Mouse (Mus musculus) heart, adult 2 months (tissue): ENCODE data around the gene Zdhhc13. TPM values are rescaled to one million over a fixed set of nuclear protein-coding genes. Genes with fewer than 3 reads are reported as not detected.

Experiments used
- DNase-seq, 2 experiments: peaks; one replicate each; pipeline ENCODE4 v3.0.0; 2021
- H3K27ac ChIP-seq: fragments of 200-600 bp; 2 replicates; pipeline ENCODE4 v1.8.1; 2022
- H3K27me3 ChIP-seq: fragments of 200-500 bp; 2 replicates; pipeline ENCODE4 v1.6.1; 2012; ENCODE audit warnings: mild to moderate bottlenecking, low read length, inconsistent platforms, mixed read lengths; ENCODE audit not compliant: control insufficient read depth, insufficient read depth
- H3K36me3 ChIP-seq: fragments of 200-500 bp; 2 replicates; pipeline ENCODE4 v1.6.1; 2012; ENCODE audit warnings: low read length, inconsistent platforms; ENCODE audit not compliant: control insufficient read depth, insufficient read depth
- H3K4me1 ChIP-seq: fragments of 200-500 bp; 2 replicates; pipeline ENCODE4 v1.6.1; 2011; ENCODE audit warnings: low read length; ENCODE audit not compliant: control insufficient read depth, insufficient read depth
- H3K4me3 ChIP-seq: fragments of 200-600 bp; 2 replicates; pipeline ENCODE4 v1.8.1; 2022
- H3K79me2 ChIP-seq: fragments of 200-500 bp; replicated peaks from 2 replicates; pipeline ENCODE4 v1.6.1; 2012; ENCODE audit warnings: mild to moderate bottlenecking, inconsistent platforms, low read length, moderate library complexity, mixed read lengths; ENCODE audit not compliant: control insufficient read depth, insufficient read depth
- H3K9ac ChIP-seq: fragments of 200-500 bp; 2 replicates; pipeline ENCODE4 v1.6.1; 2012; ENCODE audit warnings: low read depth, mild to moderate bottlenecking, control low read depth, inconsistent platforms, low read length, mixed read lengths
- CTCF ChIP-seq: fragments of 200-600 bp; IDR thresholded peaks from 2 replicates; pipeline ENCODE4 v1.8.1; 2022; ENCODE audit warnings: antibody characterized with exemption, mild to moderate bottlenecking, moderate library complexity
- EP300 ChIP-seq: fragments of 200-500 bp; IDR thresholded peaks from 2 replicates; pipeline ENCODE4 v1.6.1; 2011; ENCODE audit warnings: low read depth, low read length, control low read depth; ENCODE audit not compliant: insufficient read depth
- POLR2A ChIP-seq: fragments of 200-500 bp; IDR thresholded peaks from 2 replicates; pipeline ENCODE4 v1.6.1; 2011; ENCODE audit warnings: mild to moderate bottlenecking, low read depth, low read length, control low read depth; ENCODE audit not compliant: insufficient read depth
- WGBS: fragments of 180-500 bp; shearing (Covaris S2); methylation state at CpG from one replicate; pipeline ENCODE4 v1.1.7; 2018; 5-methylcytosine and 5-hydroxymethylcytosine counted together
- intact Hi-C: fragments of 180-260 bp; cut with DNase I; formaldehyde crosslinking; loops from one replicate; pipeline ENCODE4 v1.15.1; 2025
- polyA plus RNA-seq: library from polyadenylated mRNA; depleted of rRNA; stranded (reverse); fragments of >200 nt; gene quantifications from 2 replicates; pipeline ENCODE4 v1.2.3, GENCODE M21; 2012
- total RNA-seq, 2 experiments: library from RNA; stranded (reverse); gene quantifications; 2 replicates each; pipeline ENCODE4 v1.2.3; 2021

Gene Zdhhc13
- total and polyA plus RNA-seq, 3 experiments: 7.1 to 11.0 (median 10.9) TPM

DNA sequence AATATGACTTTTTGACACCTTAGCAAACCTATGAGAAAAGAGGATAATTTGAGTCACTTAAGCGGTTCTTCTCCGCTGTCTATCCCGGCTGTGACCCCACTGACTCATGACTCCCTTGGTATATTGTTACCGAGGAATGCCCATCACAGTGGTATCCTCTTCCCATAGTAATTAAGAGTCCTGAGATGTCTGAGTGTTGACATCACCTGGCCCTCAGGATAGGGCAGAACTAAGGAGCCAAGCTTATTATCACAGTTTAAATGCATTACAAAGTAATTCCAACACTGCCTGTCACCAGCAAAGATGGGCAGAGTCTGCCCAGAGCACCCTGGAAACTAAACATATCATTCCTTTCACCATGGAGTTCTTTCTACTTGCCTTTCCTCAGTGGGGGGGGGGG is 22.8 kb upstream of the Zdhhc13 start:
- Histone ChIP-seq H3K36me3 (no peaks in the 10 kb centered on the region), H3K4me3 (no peak overlapping the region), H3K9ac (no peak overlapping the region), H3K27me3 (no peaks in the 10 kb centered on the region), H3K79me2 (no peaks in the 10 kb centered on the region), H3K27ac (no peak overlapping the region), H3K4me1 (no peaks in the 10 kb centered on the region)
- 72% methylated on average over 4 of the region's 4 CpGs for WGBS
- no peak for DNase-seq
- TF ChIP-seq CTCF (no peak), POLR2A (no peak), EP300 (no peak)
- intact Hi-C loops: no loop called here

GRCm38 (mm10) chr7:48769721-48770120 is 19.1 kb upstream of the Zdhhc13 start:
- 26% methylated on average over 1 of the region's 1 CpGs for WGBS
- intact Hi-C loops: no loop called here
- Histone ChIP-seq H3K4me3 (no peak overlapping the region), H3K36me3 (no peaks in the 10 kb centered on the region), H3K9ac (no peak overlapping the region), H3K4me1 (no peaks in the 10 kb centered on the region), H3K27me3 (no peaks in the 10 kb centered on the region), H3K27ac (no peak overlapping the region), H3K79me2 (no peaks in the 10 kb centered on the region)
- TF ChIP-seq CTCF (no peak), POLR2A (no peak), EP300 (no peak)
- DNase-seq: no peak

DNA sequence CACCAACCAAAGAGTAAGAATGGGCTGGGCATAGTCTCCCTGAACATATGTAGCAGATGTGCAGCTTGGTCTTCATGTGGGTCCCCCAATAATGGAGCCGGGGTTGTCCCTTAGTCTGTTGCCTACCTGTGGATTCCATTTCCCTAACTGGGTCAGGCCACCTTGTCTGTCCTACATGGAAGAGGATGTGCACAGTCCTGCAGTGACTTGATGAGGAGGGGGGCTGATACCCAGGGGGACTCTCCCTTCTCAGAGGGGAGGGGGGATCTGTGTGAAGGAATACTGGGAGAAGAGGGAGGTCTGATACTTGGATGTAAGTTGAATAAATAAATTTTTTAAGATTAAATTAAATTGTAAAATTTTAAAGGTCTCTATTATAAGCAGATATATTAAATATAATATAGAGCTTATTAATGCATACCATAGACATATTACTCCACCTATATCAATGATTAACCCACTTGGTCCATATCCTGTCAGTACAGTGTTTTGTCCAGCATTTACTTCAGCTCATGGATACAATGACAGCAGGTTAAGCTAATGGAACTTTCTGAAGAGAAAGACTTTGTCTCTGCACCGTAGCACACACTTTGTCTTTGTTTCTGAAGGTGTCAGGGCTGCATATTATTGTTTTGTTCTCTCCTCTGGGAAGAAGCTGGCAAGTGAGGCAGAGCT is 16.6 kb upstream of the Zdhhc13 start:
- 89% methylated on average over 2 of the region's 2 CpGs for WGBS
- intact Hi-C loops: no loop called here

GRCm38 (mm10) chr7:48773333-48773732 is 15.5 kb upstream of the Zdhhc13 start:
- no peak overlapping the region for H3K27ac ChIP-seq
- no peak for TF ChIP-seq CTCF
- TF ChIP-seq POLR2A: no peak
- TF ChIP-seq EP300: no peak
- H3K36me3 ChIP-seq: no peaks in the 10 kb centered on the region
- intact Hi-C loops: no loop called here
- 77% methylated on average over 5 of the region's 5 CpGs for WGBS
- no peaks in the 10 kb centered on the region for H3K4me1 ChIP-seq
- H3K4me3 ChIP-seq: no peak overlapping the region
- no peak for DNase-seq
- no peaks in the 10 kb centered on the region for H3K27me3 ChIP-seq
- no peaks in the 10 kb centered on the region for H3K79me2 ChIP-seq
- H3K9ac ChIP-seq: no peak overlapping the region

More for the DNA sequence above, 16.6 kb upstream of the Zdhhc13 start:
- H3K4me3 ChIP-seq: no peak overlapping the region
- no peak overlapping the region for H3K9ac ChIP-seq
- H3K4me1 ChIP-seq: no peaks in the 10 kb centered on the region
- no peak for DNase-seq
- no peaks in the 10 kb centered on the region for H3K27me3 ChIP-seq
- H3K79me2 ChIP-seq: no peaks in the 10 kb centered on the region
- TF ChIP-seq CTCF (no peak), EP300 (no peak), POLR2A (no peak)
- no peak overlapping the region for H3K27ac ChIP-seq
- no peaks in the 10 kb centered on the region for H3K36me3 ChIP-seq

GRCm38 (mm10) chr7:48774633-48775032 is 14.2 kb upstream of the Zdhhc13 start:
- WGBS: 95% methylated on average over 1 of the region's 1 CpGs

GRCm38 (mm10) chr7:48775436-48775835 is 13.4 kb upstream of the Zdhhc13 start:
- H3K9ac ChIP-seq: no peak overlapping the region
- no peaks in the 10 kb centered on the region for H3K79me2 ChIP-seq
- no peak for DNase-seq
- H3K4me1 ChIP-seq: no peaks in the 10 kb centered on the region
- H3K4me3 ChIP-seq: no peak overlapping the region
- WGBS: 95% methylated on average over 1 of the region's 1 CpGs
- intact Hi-C loops: no loop called here
- no peak overlapping the region for H3K27ac ChIP-seq
- TF ChIP-seq CTCF (no peak), POLR2A (no peak), EP300 (no peak)
- no peaks in the 10 kb centered on the region for H3K27me3 ChIP-seq
- H3K36me3 ChIP-seq: no peaks in the 10 kb centered on the region

More at GRCm38 (mm10) chr7:48774633-48775032, 14.2 kb upstream of the Zdhhc13 start:
- no peak overlapping the region for H3K4me3 ChIP-seq
- H3K4me1 ChIP-seq: no peaks in the 10 kb centered on the region
- intact Hi-C loops: no loop called here
- no peak for TF ChIP-seq CTCF
- TF ChIP-seq EP300: no peak
- TF ChIP-seq POLR2A: no peak
- DNase-seq: no peak
- no peaks in the 10 kb centered on the region for H3K36me3 ChIP-seq
- no peak overlapping the region for H3K9ac ChIP-seq
- no peak overlapping the region for H3K27ac ChIP-seq
- no peaks in the 10 kb centered on the region for H3K79me2 ChIP-seq
- H3K27me3 ChIP-seq: no peaks in the 10 kb centered on the region
